Mouse (Mus musculus) hindbrain, embryonic 14.5 days (tissue): ENCODE results near the gene Orai1. TPM values are rescaled to one million over a fixed set of nuclear protein-coding genes. Genes with fewer than 3 reads are reported as not detected.

Experiments used
- ATAC-seq: fragments of 200-750 bp; cut with Nextera tagmentation; 2 replicates; pipeline ENCODE4 v1.8.0; 2017; ENCODE audit warnings: moderate number of reproducible peaks, mild to moderate bottlenecking, moderate TSS enrichment, moderate library complexity; ENCODE audit not compliant: low FRiP score
- DNase-seq: peaks from one replicate; pipeline ENCODE4 v3.0.0-alpha.2; 2015; ENCODE audit warnings: low spot score
- H3K27ac ChIP-seq: fragments of 300-500 bp; sonication (generic); 2 replicates; pipeline ENCODE4 v1.5.1; 2014; ENCODE audit warnings: mild to moderate bottlenecking, moderate library complexity
- H3K27me3 ChIP-seq: fragments of 300-500 bp; sonication (generic); 2 replicates; pipeline ENCODE4 v1.6.1; 2014; ENCODE audit warnings: mild to moderate bottlenecking, low read length, mixed read lengths; ENCODE audit not compliant: control insufficient read depth, insufficient read depth
- H3K36me3 ChIP-seq: fragments of 300-500 bp; sonication (generic); replicated peaks from 2 replicates; pipeline ENCODE4 v1.6.1; 2014; ENCODE audit not compliant: control insufficient read depth, insufficient read depth
- H3K4me1 ChIP-seq: fragments of 300-500 bp; sonication (generic); replicated peaks from 2 replicates; pipeline ENCODE4 v1.6.1; 2014; ENCODE audit warnings: antibody characterized with exemption, low read length, mixed read lengths; ENCODE audit not compliant: control insufficient read depth, insufficient read depth
- H3K4me2 ChIP-seq: fragments of 300-500 bp; sonication (generic); replicated peaks from 2 replicates; pipeline ENCODE4 v1.6.1; 2014; ENCODE audit warnings: mild to moderate bottlenecking, moderate library complexity
- H3K4me3 ChIP-seq: fragments of 300-500 bp; sonication (generic); replicated peaks from 2 replicates; pipeline ENCODE4 v1.5.1; 2014; ENCODE audit warnings: mild to moderate bottlenecking, low read length
- H3K9ac ChIP-seq: fragments of 300-500 bp; sonication (generic); 2 replicates; pipeline ENCODE4 v1.6.1; 2014
- H3K9me3 ChIP-seq: fragments of 300-500 bp; sonication (generic); 2 replicates; pipeline ENCODE4 v1.6.1; 2016; ENCODE audit warnings: low read length; ENCODE audit not compliant: control insufficient read depth
- WGBS: fragments of 180-500 bp; shearing (Covaris S2); extraction: QIAGEN DNeasy Blood & Tissue Kit; methylation state at CpG from one replicate; pipeline ENCODE4 v1.1.7; 2014; 5-methylcytosine and 5-hydroxymethylcytosine counted together
- polyA plus RNA-seq: library from polyadenylated mRNA; unstranded; fragments of >200 nt; fragmentation: Nextera tagmentation; extraction: Ambion mirVana; gene quantifications from 2 replicates; pipeline ENCODE4 v1.2.1, GENCODE M21; 2014

The Orai1 gene
- polyA plus RNA-seq, 1 experiment from 2014 or later = 18.0 TPM

- WGBS = 56% methylated on average over 2 of the region's 2 CpGs
- H3K27me3 ChIP-seq = no peaks in the 10 kb centered on the region
- no peaks in the 10 kb centered on the region for H3K36me3 ChIP-seq
- peaks cover 18% of the 10 kb centered on the region for H3K4me1 ChIP-seq
- no peak for ATAC-seq
- no peak overlapping the region for H3K4me3 ChIP-seq
- H3K9ac ChIP-seq = no peak overlapping the region
- no peak overlapping the region for H3K27ac ChIP-seq
- no peak for DNase-seq
- no peaks in the 10 kb centered on the region for H3K9me3 ChIP-seq
- H3K4me2 ChIP-seq = peak overlapping the region; percentile 18; the same call in 1 of the 2 replicates
Observed at GRCm38 (mm10) chr5:122993811-122994210, 21.1 kb upstream of the Orai1 start.

DNA sequence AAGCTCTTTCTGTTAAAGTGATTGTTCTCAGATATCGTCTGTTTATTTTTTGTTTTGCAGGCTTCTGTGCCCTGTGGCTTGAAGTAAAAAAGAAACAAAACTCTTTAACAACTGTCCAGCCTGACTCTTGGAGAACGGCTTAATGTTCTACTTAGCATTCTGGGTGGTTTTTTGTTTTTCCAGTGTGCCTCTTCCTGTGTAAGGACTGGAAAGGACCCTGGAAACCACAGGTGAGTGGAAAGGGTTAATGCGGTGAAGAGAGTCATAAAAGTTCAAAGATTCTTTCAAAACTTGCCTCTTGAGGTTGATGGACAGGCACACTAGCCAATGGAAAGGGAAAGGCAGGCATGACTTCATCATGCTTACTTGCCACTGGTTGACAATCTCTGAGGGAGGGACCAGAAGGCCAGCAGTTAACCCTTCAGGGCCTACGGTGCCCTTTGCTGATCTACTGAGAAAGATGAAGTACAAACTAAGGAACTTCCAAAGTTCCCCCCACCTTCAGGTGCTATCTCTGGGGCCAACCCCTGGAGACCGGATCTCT lies 20.5 kb upstream of the Orai1 start:
- no peak overlapping the region for H3K9ac ChIP-seq
- DNase-seq = peak; percentile 91
- no peak overlapping the region for H3K27ac ChIP-seq
- peaks cover 18% of the 10 kb centered on the region for H3K4me1 ChIP-seq
- H3K27me3 ChIP-seq = no peaks in the 10 kb centered on the region
- 7% methylated on average over 5 of the region's 5 CpGs for WGBS
- ATAC-seq = peak; percentile 83
- H3K4me3 ChIP-seq = no peak overlapping the region
- H3K9me3 ChIP-seq = no peaks in the 10 kb centered on the region
- H3K36me3 ChIP-seq = no peaks in the 10 kb centered on the region
- H3K4me2 ChIP-seq = peak overlapping the region; percentile 18

DNA sequence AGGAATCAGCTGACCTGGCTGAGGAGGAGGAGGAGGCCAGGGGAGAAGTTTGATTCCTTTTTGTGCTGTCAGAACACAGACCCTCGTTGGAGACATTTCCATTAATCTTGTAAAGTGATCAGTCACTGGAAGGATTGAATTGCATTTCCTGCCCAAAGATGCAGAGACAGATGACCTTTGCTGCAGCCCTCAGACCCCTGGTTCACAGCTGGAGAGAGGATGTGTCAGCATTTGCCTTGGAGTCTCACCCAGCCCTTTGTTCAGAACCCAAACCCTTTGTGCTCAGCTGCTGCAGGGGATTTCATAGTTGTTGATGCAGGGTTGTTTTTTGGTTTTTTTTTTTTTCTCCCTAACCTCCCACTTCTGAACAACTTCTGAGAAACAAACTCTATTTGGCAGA lies 20.0 kb upstream of the Orai1 start:
- Histone ChIP-seq H3K27ac (no peak overlapping the region), H3K36me3 (no peaks in the 10 kb centered on the region), H3K9ac (no peak overlapping the region), H3K4me2 (no peak overlapping the region), H3K9me3 (no peaks in the 10 kb centered on the region), H3K27me3 (no peaks in the 10 kb centered on the region), H3K4me1 (peaks cover 14% of the 10 kb centered on the region), H3K4me3 (no peak overlapping the region)
- ATAC-seq = no peak
- DNase-seq = no peak
- whole genome bisulfite sequencing = 0% methylated on average over 1 of the region's 1 CpGs

- Histone ChIP-seq H3K4me2 (no peak overlapping the region), H3K27me3 (no peaks in the 10 kb centered on the region), H3K36me3 (no peaks in the 10 kb centered on the region), H3K4me1 (no peaks in the 10 kb centered on the region; the same call in none of the 2 replicates), H3K9ac (no peak overlapping the region), H3K27ac (no peak overlapping the region), H3K4me3 (no peak overlapping the region), H3K9me3 (no peaks in the 10 kb centered on the region)
- WGBS = 85% methylated on average over 18 of the region's 18 CpGs
- ATAC-seq (no peak), DNase-seq (no peak)
Observed at GRCm38 (mm10) chr5:122997205-122998204, 17.4 kb upstream of the Orai1 start.

- Histone ChIP-seq H3K27ac (no peak overlapping the region), H3K4me3 (no peak overlapping the region), H3K4me1 (no peaks in the 10 kb centered on the region), H3K4me2 (no peak overlapping the region), H3K27me3 (no peaks in the 10 kb centered on the region), H3K9ac (no peak overlapping the region), H3K36me3 (no peaks in the 10 kb centered on the region), H3K9me3 (no peaks in the 10 kb centered on the region)
- ATAC-seq (no peak), DNase-seq (no peak)
- WGBS = 65% methylated on average over 1 of the region's 1 CpGs
Observed at GRCm38 (mm10) chr5:123000901-123001300, 14.0 kb upstream of the Orai1 start.

DNA sequence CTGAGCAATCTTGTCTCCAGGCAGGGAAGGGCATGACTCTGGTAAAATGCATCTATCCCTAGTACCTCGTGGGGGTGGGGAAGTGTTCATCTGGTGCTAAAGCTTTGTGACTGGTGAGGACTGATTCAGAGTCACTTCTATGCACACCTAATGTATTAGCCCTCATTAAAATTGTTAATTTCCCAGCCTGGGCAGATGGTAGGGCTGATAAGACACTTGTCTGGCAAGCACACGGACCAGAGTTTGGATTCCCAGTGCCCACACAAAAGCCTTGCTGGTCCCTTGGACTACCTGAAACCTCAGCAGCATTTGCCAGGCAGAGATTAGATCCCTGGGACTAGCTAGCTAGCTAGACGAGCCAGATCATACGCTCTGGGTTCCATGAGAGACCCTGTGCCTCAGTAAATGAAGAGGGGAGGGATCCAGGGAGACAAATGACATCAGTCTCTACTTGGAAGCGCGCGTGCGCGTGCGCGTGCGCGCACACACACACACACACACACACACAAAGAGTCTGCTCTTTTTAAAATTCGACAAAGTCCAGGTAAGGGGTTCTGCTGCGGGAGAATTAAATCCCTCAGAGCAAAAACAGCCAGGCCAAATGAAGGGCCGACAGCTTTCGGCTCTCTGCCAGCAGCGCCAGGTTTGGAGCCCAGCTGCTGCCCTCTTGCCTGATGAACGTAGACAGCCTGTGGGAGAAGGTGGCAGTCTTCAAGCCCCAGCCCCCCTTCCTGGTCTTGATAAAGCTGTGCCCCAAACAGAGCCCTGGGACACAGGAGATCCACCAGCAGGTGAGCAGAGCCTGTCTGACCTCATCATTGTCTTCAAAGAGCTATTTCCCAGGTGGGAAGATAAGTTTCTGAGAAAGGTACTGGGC lies 8.9 kb upstream of the Orai1 start:
- no peak overlapping the region for H3K4me3 ChIP-seq
- no peaks in the 10 kb centered on the region for H3K4me1 ChIP-seq
- peak overlapping the region; percentile 15; the same call in 1 of the 2 replicates for H3K4me2 ChIP-seq
- no peaks in the 10 kb centered on the region for H3K36me3 ChIP-seq
- ATAC-seq (no peak), DNase-seq (no peak)
- 0 out of 2 replicates have a peak overlapping the region, but pooled peaks have one; percentile 10 for H3K9ac ChIP-seq
- H3K9me3 ChIP-seq = no peaks in the 10 kb centered on the region
- peak overlapping the region; percentile 79 for H3K27ac ChIP-seq
- WGBS = 58% methylated on average over 19 of the region's 19 CpGs
- no peaks in the 10 kb centered on the region for H3K27me3 ChIP-seq

DNA sequence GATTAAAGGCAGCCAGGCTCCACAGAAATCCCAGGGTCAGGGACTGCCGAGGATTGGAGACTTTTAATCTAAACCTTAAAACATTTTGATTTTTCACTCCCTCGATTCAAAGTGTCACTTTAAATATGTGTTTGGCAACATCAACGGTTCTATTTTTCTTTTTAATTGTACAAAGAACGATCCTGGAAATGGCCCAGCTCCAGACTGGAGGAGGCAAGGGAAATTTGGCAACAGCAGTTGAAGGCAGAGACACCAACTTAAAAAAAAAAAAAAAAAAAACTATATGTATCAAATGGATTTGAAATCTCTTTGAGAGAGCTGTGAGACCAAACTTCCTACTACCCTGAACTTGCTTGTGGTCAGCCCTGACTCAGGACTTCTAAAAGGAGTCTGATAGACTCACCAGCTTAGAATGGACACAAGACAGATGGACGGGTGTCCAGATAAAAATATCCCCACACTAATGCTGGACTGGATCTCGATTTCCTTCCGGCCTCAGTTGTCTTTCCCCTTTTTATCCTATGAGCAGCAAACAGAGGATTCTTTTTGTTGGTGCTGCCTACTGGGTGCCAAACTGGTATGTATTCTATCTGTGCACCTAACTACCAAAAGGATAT lies 5.9 kb upstream of the Orai1 start:
- WGBS = 81% methylated on average over 7 of the region's 7 CpGs
- no peak overlapping the region for H3K4me3 ChIP-seq
- no peak overlapping the region for H3K27ac ChIP-seq
- no peaks in the 10 kb centered on the region for H3K9me3 ChIP-seq
- H3K4me2 ChIP-seq = no peak overlapping the region
- DNase-seq (no peak), ATAC-seq (no peak)
- no peaks in the 10 kb centered on the region for H3K4me1 ChIP-seq
- no peaks in the 10 kb centered on the region for H3K27me3 ChIP-seq
- no peak overlapping the region for H3K9ac ChIP-seq
- H3K36me3 ChIP-seq = no peaks in the 10 kb centered on the region

GRCm38 (mm10) chr5:123009873-123010272 lies 5.0 kb upstream of the Orai1 start:
- no peak overlapping the region for H3K27ac ChIP-seq
- H3K27me3 ChIP-seq = no peaks in the 10 kb centered on the region
- H3K36me3 ChIP-seq = no peaks in the 10 kb centered on the region
- no peak for ATAC-seq
- no peak for DNase-seq
- peaks cover 3% of the 10 kb centered on the region; the same call in 1 of the 2 replicates for H3K4me1 ChIP-seq
- no peaks in the 10 kb centered on the region for H3K9me3 ChIP-seq
- no peak overlapping the region for H3K4me2 ChIP-seq
- no peak overlapping the region for H3K4me3 ChIP-seq
- 55% methylated on average over 11 of the region's 11 CpGs for WGBS
- no peak overlapping the region for H3K9ac ChIP-seq
